Mouse (Mus musculus) MEL (cell line): ENCODE measurements around the gene Lasp1.
"Not testable (repeated sequence)": the region's sequence is repeated elsewhere in the genome, so short reads cannot be mapped to it uniquely, and the experiment has no call there.

Experiments
- BHLHE40 ChIP-seq: IDR thresholded peaks from 2 replicates; pipeline ENCODE4 v1.6.1; 2012; ENCODE audit warnings: low read depth, mild to moderate bottlenecking, inconsistent platforms, low read length, improper control_type of control experiment, borderline replicate concordance
- CHD2 ChIP-seq: IDR thresholded peaks from 2 replicates; pipeline ENCODE4 v1.6.1; 2011; ENCODE audit warnings: low read length, improper control_type of control experiment
- CTCF ChIP-seq, 3 experiments: IDR thresholded peaks in 2 of 3; conservative IDR thresholded peaks in 1 of 3; 2 replicates each; pipeline ENCODE4 v1.5.1; 2011 to 2012; ENCODE audit warnings: low read length in 3 of 3, low read depth in 2 of 3, mild to moderate bottlenecking in 2 of 3, improper control_type of control experiment in 1 of 3, inconsistent platforms in 1 of 3, mixed read lengths in 1 of 3, moderate library complexity in 1 of 3; ENCODE audit not compliant: control insufficient read depth in 1 of 3, insufficient read depth in 1 of 3, poor library complexity in 1 of 3, severe bottlenecking in 1 of 3
- EP300 ChIP-seq, 2 experiments: IDR thresholded peaks; 2 replicates each; pipeline ENCODE4 v1.6.1; 2011; ENCODE audit warnings: improper control_type of control experiment in 2 of 2, low read length in 2 of 2, low read depth in 1 of 2, mild to moderate bottlenecking in 1 of 2
- GATA1 ChIP-seq: IDR thresholded peaks from 2 replicates; pipeline ENCODE4 v1.6.1; 2011; ENCODE audit warnings: low read depth, low read length, improper control_type of control experiment
- MAZ ChIP-seq: IDR thresholded peaks from 2 replicates; pipeline ENCODE4 v1.6.1; 2012; ENCODE audit warnings: low read depth, mild to moderate bottlenecking, inconsistent platforms, low read length, improper control_type of control experiment
- POLR2A ChIP-seq, 2 experiments: IDR thresholded peaks; 2 replicates each; pipeline ENCODE4 v1.6.1; 2011 to 2012; ENCODE audit warnings: low read length in 2 of 2, mild to moderate bottlenecking in 2 of 2, control low read depth in 1 of 2, improper control_type of control experiment in 1 of 2, low read depth in 1 of 2, moderate library complexity in 1 of 2; ENCODE audit not compliant: control insufficient read depth in 1 of 2, insufficient read depth in 1 of 2, poor library complexity in 1 of 2
- POLR2AphosphoS5 ChIP-seq: IDR thresholded peaks from 2 replicates; pipeline ENCODE4 v1.6.1; 2012; ENCODE audit warnings: low read depth, borderline replicate concordance, mild to moderate bottlenecking, inconsistent platforms, low read length, moderate library complexity, mixed read lengths
- SMC3 ChIP-seq: IDR thresholded peaks from 2 replicates; pipeline ENCODE4 v1.6.1; 2011; ENCODE audit warnings: low read depth, low read length, improper control_type of control experiment
- TCF12 ChIP-seq: IDR thresholded peaks from 2 replicates; pipeline ENCODE4 v1.6.1; 2014; ENCODE audit warnings: low read depth, mild to moderate bottlenecking, inconsistent platforms, low read length, improper control_type of control experiment, moderate library complexity
- ZMIZ1 ChIP-seq: IDR thresholded peaks from 2 replicates; pipeline ENCODE4 v1.6.1; 2012; ENCODE audit warnings: low read depth, mild to moderate bottlenecking, inconsistent platforms, low read length, improper control_type of control experiment, moderate library complexity

DNA sequence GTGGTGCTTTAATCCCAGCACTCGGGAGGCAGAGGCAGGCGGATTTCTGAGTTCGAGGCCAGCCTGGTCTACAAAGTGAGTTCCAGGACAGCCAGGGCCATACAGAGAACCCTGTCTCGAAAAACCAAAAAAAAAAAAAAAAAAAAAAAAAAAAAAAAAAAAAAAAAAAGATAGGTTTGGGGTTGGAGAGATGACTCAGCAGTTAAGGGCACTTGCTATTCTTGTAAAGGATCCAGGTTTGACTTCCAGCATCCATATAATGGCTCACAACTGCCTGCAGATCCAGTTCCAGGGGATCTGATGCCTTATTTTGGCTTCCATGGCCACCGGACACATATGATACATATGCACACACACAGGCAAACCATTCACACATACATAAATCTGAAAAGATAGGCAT, 73.6 kb downstream of the Lasp1 start:
- not testable (repeated sequence) for TF ChIP-seq POLR2A (IDR thresholded peaks at IDR 0.05; ENCODE audit: control insufficient read depth in 1 of 2, insufficient read depth in 1 of 2, low read depth in 1 of 2, low read length in 2 of 2, poor library complexity in 1 of 2); TCF12; SMC3; BHLHE40; MAZ; CTCF (IDR thresholded peaks at IDR 0.05 in 2 of 3, conservative IDR thresholded peaks at IDR 0.05 in 1 of 3; ENCODE audit: control insufficient read depth in 1 of 3, insufficient read depth in 1 of 3, low read depth in 2 of 3, low read length in 3 of 3, poor library complexity in 1 of 3, severe bottlenecking in 1 of 3); POLR2AphosphoS5; EP300 (IDR thresholded peaks at IDR 0.05; ENCODE audit: low read depth in 1 of 2, low read length in 2 of 2); GATA1; CHD2; ZMIZ1
